Mouse (Mus musculus) cerebellum, adult 9-11 months (tissue): Measurements from ENCODE around the gene B4gat1.
"Not testable (repeated sequence)": the region's sequence is repeated elsewhere in the genome, so short reads cannot be mapped to it uniquely, and the experiment has no call there.

ENCODE experiments used
- DNase-seq: peaks from one replicate; pipeline ENCODE4 v3.0.0; 2022

B4gat1 gene

DNA sequence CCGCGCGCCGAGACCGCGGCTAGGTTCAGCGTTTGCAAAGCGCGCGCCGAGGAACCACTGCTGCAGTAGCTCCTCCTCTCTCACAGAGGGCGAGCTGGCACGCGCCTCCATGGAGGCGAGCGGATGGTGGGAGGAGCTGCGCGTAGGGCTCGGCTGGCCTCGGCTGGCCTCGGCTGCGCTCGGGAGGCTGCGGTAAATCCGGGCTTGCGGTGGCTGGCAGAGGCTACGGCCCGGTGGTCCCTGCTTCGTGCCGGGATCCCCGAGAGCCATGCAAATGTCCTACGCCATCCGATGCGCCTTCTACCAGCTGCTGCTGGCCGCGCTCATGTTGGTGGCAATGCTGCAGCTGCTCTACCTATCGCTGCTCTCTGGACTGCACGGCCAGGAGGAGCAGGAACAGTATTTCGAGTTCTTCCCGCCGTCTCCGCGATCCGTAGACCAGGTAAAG is at the start of gene B4gat1, which contains the start of gene AC124502.3:
Gene B4gat1, plus strand, starts transcription at position 118 of the 448 bp plus-strand sequence.
Gene AC124502.3, plus strand, starts transcription at position 183 of the 448 bp plus-strand sequence.
- DNase-seq = peak; percentile 95

DNA sequence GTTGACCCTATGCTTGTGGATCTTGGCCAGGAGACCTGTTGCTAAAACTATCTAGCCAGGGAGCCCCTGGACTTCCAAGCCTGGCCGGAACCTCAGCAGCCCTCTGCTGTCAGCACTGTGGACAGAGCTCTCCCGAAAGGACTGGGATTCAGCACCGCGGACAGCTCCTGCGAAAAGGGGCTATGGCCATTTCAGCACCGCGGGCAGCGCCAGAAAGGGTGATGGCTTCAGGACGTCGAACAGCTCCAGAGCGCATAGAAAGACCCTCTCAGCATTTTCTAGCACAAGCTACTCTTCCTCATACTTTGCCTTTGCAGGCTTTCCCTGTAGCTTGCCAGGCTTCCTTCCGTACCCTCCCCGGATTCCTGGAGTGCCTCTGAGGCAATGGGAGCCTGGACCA is 49.6 kb upstream of the B4gat1 start:
- peak; percentile 46 for DNase-seq

DNA sequence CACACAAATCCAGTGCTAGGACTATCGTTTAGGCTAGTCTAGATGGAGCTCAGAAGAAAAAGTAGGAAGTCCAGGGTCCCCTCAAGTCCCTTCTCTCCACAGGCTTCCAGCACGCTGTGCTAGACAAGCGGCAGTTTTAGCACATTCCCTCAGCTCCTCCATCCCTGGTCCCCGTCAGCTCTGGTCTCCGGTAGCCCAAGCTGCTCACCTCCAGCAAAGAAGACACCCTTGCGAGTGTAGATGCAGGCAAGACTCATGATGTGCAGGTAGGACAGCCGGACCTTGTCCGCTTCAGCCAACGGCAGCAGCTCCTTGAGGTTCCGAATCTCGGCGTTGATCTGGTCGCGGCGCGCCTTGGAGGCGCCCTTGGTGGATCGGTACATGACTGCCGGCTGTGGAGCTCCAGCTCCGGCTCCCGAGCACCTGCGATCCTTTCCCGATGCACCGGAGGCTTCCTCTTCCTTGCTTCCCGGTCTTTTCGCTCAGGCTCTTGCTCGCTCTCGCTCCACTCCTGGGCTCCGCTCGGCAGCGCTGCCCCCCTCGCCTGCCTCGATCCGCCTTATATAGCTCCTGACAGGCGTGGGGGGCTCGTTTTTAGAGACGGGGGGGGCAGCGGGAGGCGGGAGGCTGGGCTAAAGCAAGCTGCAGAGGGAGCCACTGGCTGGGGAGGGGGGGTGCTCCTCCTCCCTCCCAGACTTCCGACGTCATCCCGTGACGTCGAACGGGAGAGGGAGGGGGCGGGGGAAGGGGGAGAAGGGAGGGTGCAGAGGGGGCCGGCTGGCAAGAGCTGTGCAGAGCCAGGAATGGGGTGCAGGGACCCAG is 49.0 kb upstream of the B4gat1 start:
- peak; percentile 83 for DNase-seq

DNA sequence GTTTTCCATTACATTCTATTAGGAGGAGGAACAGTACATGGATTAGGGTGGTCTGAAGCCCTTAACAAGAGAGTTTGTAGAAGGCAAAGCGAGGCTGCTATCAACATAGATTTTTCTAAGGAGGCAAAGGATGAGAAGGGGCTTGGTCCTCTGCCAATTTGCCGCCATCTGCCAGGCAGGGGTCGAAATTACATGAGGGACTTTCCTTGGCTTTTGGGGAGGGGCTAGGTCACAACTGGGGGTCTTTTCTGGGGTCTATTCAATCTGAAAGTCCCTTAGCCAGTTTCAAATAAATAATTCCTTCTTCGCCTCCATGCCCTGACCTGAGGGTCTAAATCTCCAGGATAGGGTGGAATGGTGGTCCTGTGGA is 48.4 kb upstream of the B4gat1 start, which contains the start of gene Npas4:
Gene Npas4, minus strand, starts transcription at position 61 of the 370 bp plus-strand sequence.
- no peak for DNase-seq

DNA sequence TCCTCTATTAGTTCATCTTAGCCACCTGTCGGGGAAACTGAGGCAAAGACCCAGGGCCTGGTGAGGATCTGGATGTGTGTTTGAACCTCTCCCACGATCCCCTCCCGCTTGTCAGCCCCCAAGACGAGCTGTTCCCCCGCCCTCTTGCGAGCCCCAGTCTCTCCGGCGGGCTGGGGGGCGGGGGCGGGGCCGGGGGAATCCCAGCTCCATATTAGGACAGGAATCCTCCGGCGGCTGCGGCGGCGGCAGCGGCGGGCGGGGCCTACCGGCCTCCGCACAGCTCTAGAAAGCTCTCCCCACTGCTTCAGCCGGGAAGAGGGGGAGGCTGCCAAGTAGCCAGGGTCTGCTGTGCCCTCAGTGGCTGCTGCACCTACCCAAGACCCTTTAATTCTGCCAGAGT is 47.9 kb upstream of the B4gat1 start:
- peak; percentile 65 for DNase-seq

DNA sequence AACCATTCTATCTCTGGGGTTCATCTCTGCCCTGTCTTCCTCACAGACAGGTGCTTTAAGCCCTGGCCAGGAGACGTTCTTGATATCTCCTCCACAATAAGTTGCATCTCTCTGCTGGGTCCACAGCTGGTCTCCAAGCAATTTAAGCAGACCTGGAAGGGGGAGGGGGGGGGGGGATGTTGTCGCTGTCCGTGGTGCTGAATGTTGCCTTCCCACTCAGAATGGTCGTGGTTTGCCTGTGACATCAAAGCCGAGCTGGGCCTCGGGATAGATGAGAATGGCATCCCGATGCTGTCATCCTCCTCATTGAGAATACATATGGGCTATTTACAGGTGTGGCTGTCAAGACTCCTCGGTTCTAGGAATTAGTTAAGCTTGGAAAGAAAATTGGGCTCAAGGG is 46.3 kb upstream of the B4gat1 start:
- DNase-seq = no peak

DNA sequence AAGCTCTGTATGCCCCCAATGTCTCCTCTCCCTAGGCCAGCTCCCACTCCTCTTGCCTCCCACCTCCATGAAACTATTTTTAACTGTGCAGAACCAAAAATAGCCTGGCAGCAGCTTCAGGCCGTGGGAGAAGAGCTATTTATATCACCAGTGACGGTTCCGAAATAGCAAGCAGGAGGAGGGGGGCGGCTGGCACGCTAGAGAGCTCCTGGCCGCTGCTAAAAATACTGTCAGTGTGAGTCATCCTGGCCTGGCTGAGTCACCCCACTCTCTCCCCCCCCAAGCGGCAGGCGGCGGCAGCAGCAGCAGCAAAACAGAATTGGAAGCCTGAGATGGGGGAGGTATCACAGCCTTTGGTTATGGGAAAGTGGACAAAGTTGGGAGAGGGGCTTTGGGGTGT is 45.7 kb upstream of the B4gat1 start:
- DNase-seq = peak; percentile 90

DNA sequence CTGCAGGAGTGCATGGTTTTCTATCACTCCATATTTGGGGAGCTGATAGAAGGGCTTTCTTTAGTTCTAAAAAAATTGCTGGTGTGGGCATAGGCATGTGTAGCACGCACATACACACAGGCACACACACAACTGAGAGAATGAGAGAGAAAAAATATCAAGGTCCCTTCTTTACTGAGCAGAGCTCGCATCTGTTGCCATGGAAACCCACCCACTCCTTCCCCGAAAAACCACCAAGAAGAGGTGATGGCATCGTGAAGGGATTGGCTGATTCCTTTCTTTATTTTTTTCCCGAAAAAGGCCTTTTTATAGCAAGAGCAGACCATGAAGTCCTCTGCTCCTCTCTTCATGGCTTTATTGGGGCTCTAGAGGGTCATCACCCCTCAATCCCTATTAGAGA is 44.6 kb upstream of the B4gat1 start:
- DNase-seq = peak; percentile 7

DNA sequence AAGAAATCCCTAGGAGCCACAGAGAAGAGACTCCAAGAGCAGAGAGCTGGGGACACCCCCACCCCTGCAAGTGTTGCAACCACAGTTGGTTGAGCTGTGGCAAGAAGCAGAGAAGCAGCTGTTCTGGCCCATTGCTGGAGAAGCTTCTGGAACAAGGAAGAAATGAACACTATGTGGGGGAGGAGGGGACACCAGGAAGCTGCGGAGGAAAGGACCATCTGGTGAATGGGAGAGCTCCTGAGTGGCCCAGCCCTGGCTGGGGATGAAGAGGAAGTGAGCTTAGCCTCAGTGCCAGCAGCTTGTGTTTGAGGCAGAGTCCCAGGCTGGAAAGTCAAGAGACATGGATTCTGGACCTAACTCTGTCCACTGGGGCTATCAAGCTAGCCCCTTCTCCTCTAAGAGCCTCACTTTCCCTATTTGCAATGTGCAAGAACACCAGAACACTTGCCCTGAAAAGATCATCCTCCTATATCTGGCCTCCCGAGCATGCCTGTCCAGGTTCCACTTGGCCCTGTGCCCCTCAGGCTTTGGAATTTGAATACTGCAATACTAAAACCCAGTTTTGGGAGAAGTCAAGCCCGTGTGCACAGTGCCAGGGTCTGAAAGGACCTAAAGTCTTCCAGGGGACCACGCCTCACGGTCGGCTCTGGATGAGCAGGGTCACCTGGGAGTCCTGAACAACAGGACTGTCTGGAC is 39.0 kb upstream of the B4gat1 start:
- DNase-seq = peak; percentile 21

DNA sequence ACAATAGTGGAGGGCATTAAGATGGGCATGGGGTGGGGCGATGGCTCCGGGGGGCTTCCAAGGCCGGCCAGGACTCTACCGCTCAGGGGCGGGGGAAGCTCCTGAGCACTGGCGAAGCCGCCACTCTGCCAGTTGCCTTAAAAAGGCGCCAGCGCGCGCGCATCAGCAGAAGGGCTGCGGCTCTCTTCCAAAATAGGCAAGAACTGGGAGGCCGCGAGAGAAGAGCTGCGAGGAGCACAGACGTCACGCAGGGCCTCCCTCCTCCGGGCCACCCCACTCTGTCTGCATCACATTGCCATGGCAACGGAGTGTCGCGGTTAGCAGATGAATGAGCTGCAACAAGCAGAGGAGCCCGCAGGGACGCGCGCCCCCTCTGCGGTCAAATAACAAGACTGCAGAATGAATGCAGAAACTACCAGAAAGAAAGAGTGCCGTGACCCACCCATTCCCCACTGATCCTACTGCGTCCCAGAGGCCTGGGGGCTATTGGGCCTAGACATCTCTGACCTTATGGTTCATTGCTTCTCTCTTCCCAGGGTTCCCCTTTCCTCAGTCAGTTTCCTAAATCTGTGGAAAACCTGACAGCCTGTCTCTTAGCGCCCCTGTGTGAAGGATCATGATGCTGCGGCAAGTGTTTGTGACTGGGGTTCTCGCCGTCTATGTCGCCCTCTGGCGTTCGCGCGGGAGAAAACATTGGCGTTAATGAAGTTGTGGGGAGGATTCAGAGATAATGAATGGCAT is 36.8 kb upstream of the B4gat1 start:
- peak; percentile 90 for DNase-seq

DNA sequence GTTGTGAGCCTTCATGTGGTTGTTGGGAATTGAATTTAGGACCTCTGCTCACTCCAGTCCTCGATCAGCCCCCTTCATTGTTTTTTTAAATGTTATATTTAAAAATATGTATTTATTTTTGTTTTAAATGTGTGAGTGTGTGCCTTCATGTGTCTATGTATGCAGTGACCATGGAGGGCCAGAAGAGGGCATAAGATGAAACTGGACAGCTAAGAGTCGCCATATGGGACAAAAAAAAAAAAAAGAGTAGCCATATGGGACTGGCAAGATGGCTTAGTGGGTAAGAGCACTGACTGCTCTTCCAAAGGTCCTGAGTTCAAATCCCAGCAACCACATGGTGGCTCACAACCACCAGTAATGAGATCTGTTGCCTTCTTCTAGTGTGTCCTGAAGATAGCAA is 35.0 kb upstream of the B4gat1 start:
- DNase-seq = not testable (repeated sequence)

DNA sequence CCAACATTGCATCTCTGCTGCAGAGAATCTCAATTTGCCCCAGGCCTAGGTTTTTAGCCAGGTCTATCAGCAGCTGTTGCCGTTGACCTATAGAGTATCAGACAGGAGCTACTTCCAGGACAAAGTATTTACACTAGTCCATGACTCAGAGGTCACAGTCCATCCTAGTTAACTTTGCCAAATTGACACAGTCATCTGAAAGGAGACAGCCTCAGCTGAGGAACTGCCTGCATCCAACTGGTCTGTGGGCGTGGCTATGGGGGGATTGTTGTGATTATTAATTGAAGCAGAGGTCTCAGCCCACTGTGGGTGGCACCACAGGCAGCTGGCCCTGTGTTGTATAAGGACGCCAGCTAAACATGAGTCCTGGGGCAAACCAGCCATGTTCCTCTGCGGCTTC is 33.7 kb upstream of the B4gat1 start:
- no peak for DNase-seq

DNA sequence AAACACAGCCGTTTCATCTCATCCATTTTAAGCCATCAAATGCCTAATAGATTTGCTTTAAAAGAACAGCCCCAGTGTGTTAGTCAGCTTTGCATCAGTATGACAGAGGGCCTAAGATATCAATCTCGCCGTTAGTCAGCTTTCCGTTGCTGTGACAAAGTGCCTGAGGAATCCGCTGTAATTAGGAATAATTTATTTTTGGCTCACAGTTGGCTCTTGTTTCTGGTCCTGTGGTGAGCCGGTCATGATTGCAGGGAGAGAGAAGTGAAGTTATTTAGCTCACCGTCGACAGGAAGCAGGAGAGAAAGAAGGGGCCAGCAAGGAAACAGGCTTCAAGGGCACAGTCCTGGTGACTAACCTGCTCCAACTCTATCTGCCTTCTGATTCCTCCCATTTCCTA is 25.5 kb upstream of the B4gat1 start:
- no peak for DNase-seq

DNA sequence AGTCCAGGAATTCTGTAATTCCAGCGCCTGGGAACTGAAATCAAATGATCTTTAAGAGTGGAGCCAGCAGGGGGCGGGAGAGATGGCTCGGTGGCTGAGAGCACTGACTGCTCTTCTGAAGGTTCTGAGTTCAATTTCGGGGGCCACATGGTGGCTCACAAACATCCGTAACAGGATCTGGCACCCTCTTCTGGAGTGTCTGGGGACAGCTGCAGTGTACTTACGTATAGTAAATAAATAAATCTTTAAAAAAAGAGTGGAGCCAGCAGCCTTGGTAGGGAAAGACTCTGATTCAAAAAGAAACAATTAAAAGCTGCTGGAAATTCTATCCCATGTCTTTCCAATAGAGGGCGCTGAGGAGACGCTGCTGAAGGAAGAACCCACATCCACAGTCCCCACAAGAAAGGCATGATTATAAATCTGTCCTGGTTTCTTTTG is 23.6 kb upstream of the B4gat1 start:
- DNase-seq = peak; percentile 66

DNA sequence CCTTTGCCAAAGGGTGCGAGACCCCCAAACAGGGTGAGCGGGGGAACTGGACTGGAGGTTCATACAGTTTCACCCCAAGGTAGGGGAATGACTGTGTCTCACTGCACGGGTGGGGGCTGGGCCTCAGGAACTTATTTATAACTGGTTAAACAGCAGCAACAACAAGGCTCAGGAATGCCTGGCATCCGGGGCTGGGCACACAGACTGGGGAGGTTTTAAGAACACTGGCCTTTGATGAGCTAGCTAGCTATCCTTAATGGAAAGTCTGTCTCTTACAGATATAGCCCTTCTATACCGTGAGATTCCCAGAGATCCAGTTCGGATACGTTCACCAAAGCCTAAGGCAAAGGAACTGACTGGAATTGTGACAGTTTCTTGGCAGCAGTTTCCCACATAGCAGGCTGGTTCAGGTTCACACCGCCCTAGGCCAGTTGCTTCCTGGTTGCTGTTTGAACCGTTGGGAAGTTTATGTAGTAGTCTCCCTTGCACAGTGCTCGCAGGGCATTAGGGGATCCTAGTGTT is 22.3 kb upstream of the B4gat1 start:
- DNase-seq = no peak

DNA sequence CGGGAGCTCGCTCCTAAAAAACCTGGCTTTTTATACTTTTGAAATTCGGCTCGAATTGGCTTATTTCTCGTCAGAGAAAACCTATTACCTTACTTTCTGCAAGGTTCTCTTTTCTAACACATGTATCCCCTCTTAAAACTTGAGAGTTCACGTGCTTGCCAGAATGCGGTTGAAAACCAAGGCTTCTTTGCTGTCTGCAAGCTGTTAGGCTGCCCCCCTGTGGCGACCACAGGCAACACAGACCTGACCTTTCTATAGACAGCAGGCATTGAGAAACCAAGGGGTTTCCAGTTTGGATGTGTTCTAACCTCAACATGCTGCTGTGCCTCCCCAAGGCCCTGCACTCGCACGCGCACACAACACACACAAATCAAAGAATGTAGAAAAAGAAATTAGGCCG is 21.8 kb upstream of the B4gat1 start:
- peak; percentile 70 for DNase-seq

DNA sequence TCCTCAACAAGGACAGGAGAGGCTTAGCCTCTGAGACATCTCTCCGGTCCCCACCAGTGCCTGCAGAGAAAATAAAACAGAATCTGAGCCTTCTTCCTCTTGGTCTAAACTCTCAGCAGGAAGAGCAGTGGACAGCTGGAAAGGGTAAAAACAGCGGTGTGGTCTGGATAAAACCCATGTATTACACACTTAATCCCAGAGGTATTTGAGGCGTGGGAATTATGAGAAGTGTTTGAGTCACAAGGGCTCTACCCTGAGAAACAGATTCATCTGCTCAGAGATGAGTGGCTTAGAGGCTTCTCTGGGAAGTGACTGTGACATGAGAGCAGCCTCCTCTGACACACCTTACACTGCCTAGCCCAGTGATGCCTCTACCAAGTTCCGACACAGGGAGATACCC is 21.0 kb upstream of the B4gat1 start:
- no peak for DNase-seq

DNA sequence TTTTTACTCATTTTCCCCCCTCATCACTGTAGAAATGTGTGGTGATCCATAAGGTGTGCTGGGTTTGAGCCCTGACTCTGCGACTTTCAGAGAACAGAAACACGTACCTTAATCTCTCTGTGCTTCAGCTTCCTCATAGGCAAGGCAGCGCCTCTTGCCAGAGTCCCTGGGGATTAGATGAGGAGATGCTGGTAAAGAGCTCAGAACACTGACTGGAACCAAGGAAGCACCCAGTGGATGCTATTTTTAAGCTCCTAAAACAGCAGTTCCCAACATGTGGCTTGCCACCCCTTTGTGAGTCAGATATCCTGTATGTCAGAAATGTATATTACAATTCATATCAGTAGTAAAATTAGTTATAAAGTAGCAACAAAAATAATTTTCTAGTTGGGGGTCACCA is 20.4 kb upstream of the B4gat1 start:
- no peak for DNase-seq

DNA sequence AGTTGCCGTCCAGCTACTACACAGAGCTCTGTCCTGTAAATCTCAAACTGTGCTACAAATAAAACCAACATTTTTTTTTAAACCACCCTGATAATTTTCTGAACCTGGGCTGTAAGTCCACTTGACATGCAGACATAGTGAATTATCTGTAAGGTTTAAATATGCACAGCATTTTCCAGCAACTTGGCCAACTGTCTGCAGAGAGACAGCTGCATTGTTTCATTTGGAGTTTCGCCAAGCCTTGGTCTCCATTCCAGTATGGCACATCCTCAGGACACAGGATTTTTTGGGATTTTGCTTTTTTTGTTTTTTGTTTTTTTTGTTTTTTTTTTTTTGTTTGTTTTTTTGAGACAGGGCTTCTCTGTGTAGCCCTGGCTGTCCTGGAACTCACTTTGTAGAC is 17.2 kb upstream of the B4gat1 start:
- no peak for DNase-seq

DNA sequence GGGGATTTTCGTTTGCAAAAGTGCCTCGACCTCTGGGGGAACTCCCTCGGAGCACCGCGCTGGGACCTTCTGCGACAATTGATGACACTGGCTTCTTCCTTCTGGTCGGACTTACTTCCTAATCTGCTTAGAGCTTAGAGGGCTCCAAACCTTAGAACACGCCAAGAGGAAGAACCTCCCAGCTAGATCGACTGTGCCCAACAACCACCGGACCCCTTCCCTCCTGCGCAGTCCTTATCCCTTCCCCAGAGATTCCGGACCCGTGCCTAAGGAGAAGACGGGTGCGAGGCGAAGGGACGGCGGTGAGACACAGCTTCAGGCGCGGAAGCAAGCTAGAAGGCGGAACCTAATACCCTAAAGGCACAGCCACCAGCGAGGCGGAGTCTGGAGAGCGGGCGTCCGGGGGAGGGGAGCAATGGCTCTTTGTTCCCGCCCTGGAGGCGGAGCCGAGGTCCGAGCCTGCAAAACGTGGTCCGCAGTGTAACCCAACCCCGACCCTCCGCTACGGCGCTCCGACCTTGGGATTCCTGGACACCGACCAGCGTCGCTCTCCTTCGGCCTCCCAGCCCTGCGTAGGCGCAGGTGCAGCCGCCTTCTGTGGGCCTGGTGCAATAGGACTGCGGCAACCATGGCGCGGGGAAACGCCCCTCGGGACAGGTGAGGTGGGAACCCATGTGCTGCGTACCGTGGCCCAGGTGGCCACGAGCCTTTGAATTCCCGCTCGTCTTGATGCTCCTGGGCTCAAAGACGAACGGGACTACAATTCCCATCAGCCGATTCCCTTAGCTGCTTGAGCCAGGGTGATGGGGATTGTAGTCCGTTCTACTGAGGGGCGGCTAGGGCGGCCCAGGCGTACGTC is 14.8 kb upstream of the B4gat1 start, which contains the start of gene Slc29a2:
Gene Slc29a2, plus strand, starts transcription at position 240 of the 859 bp plus-strand sequence.
- DNase-seq = peak; percentile 94

DNA sequence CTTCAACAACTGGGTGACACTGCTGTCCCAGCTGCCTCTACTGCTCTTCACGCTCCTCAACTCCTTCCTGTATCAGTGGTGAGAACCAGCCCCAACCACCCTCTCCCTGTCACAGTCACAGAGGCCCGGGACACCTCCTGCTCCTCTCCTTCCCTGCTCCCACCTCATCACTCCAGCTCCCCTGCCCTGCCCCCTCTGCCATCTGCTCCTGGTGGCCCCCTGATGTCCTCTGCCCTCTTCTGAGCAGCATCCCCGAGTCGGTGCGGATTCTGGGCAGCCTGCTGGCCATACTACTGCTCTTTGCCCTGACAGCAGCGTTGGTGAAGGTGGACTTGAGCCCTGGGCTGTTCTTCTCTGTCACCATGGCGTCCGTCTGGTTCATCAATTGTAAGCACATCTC is 12.5 kb upstream of the B4gat1 start:
- DNase-seq = no peak

DNA sequence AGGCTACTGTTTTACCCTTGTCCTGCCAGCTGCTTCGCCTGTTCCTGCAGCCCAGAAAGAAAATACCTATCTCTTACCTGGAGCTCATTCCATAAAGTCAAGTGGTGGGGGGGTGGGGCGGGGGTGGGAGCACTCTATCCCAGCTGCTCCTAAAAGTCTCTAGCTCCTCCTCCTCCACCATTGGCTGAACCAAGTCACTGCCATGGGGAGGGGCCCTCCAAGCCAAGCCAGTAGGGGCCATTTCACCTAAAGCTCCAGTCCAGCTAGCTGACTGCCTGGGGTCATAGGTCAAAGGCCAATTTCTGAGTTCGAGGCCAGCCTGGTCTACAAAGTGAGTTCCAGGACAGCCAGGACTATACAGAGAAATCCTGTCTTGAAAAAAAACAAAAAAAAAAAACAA is 5.9 kb upstream of the B4gat1 start:
- DNase-seq = no peak
